Mouse (Mus musculus) olfactory bulb, adult 2 months (tissue): ENCODE measurements at regions not wholly inside any gene's neighbourhood (a gene's known extent, or its start where the extent isn't known, plus 50 kb on each side); places are given as distances from the start of the nearest gene placed in this dataset.

Source experiments
- H3K27ac ChIP-seq: fragments of 200-500 bp; 2 replicates; pipeline ENCODE4 v1.5.1; 2012; ENCODE audit warnings: low read depth, low read length; ENCODE audit not compliant: insufficient read depth
- H3K4me1 ChIP-seq: fragments of 200-500 bp; 2 replicates; pipeline ENCODE4 v1.6.1; 2012; ENCODE audit warnings: low read length; ENCODE audit not compliant: control insufficient read depth, insufficient read depth
- H3K4me3 ChIP-seq: fragments of 200-500 bp; 2 replicates; pipeline ENCODE4 v1.5.1; 2012; ENCODE audit warnings: mild to moderate bottlenecking, low read depth, low read length, moderate library complexity; ENCODE audit not compliant: insufficient read depth
- CTCF ChIP-seq: fragments of 200-500 bp; IDR thresholded peaks from 2 replicates; pipeline ENCODE4 v1.5.1; 2012; ENCODE audit warnings: low read depth, mild to moderate bottlenecking, low read length, moderate library complexity; ENCODE audit not compliant: insufficient read depth
- POLR2A ChIP-seq: fragments of 200-500 bp; IDR thresholded peaks from 2 replicates; pipeline ENCODE4 v1.6.1; 2012; ENCODE audit warnings: mild to moderate bottlenecking, low read depth, low read length, moderate library complexity; ENCODE audit not compliant: insufficient read depth
- WGBS: fragments of 180-500 bp; shearing (Covaris S2); methylation state at CpG from one replicate; pipeline ENCODE4 v1.1.7; 2018; 5-methylcytosine and 5-hydroxymethylcytosine counted together

DNA sequence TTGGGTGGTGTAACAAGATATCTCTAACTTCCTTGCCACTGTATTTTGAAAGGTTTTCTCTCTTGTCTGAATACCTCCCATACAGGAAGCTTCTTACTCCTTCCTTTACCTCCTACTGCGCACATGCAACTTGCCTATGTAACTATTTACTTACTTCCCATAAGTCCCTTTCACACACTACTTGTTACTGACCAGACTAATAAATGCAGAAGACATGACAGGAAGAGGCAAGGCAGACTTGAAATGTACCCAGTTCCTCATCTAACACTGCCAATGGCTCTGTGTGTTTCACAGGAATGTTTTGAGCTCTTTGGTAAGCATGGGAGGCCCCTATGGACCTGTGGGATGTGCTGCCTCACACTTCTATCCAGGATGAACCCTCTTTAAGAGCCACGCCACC, 207.1 kb upstream of the Hhip start:
- Histone ChIP-seq H3K4me3 (no peak overlapping the region), H3K27ac (no peak overlapping the region), H3K4me1 (no peaks in the 10 kb centered on the region)
- TF ChIP-seq POLR2A (no peak), CTCF (no peak)
- WGBS = 100% methylated on average over 2 of the region's 2 CpGs

DNA sequence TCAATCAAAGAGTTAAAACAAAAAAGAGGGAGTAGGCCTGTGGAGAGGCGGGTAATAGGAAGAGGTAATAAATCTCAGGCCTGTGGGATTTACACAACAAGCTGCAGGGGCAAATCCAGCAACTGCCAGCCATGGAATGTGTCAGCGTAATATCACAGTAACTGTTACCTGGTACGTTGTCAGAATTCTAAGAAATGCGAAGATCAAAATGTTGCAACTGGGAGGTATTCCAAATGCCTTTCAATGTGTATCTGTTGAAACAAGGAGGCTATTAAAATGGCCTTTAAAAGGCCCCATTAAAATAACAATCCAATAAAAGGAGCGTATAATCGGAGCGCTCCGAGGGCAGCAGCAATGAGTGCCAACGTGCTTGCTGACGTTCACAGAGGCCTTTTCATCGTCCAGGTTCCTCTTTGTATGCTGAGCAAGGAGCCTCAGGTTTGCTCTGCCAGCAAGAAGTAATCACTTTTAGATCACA, 205.7 kb upstream of the Hhip start:
- 44% methylated on average over 11 of the region's 11 CpGs for WGBS
- Histone ChIP-seq H3K4me1 (no peaks in the 10 kb centered on the region), H3K27ac (no peak overlapping the region), H3K4me3 (no peak overlapping the region)
- TF ChIP-seq CTCF (no peak), POLR2A (no peak)

GRCm38 (mm10) chr8:80262911-80263310, 205.1 kb upstream of the Hhip start:
- 80% methylated on average over 3 of the region's 3 CpGs for whole genome bisulfite sequencing
- no peak for TF ChIP-seq POLR2A
- TF ChIP-seq CTCF = no peak

GRCm38 (mm10) chr8:80253541-80253940, 195.7 kb upstream of the Hhip start:
- Histone ChIP-seq H3K27ac (no peak overlapping the region), H3K4me1 (no peaks in the 10 kb centered on the region), H3K4me3 (no peak overlapping the region)
- 72% methylated on average over 4 of the region's 4 CpGs for WGBS
- TF ChIP-seq POLR2A = no peak
- TF ChIP-seq CTCF = no peak

More at GRCm38 (mm10) chr8:80262911-80263310, 205.1 kb upstream of the Hhip start:
- Histone ChIP-seq H3K4me3 (no peak overlapping the region), H3K4me1 (no peaks in the 10 kb centered on the region), H3K27ac (no peak overlapping the region)

DNA sequence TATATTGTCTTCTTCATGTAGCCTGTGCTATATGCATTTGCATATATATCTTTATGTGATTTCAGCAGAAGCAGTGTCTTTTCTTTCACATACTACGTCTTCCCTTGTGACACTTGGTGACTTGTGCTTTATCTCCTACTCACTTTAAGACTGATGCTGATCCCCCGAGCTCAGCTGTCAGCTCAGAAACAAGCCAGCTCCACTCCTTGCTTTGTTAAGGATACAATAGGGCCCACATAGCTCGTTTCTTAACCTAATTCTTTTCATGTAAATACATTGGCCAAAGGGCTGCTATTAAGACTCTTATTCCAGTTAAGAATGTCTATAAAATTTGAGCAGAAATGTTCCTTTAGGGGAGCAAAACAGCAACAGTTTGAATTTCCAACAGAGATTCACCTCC, 193.8 kb upstream of the Hhip start:
- TF ChIP-seq CTCF = no peak
- no peak for TF ChIP-seq POLR2A
- Histone ChIP-seq H3K27ac (no peak overlapping the region), H3K4me1 (no peaks in the 10 kb centered on the region), H3K4me3 (no peak overlapping the region)
- 50% methylated on average over 3 of the region's 3 CpGs for WGBS

- WGBS = 71% methylated on average over 7 of the region's 7 CpGs
- TF ChIP-seq POLR2A (no peak), CTCF (no peak)
These were observed 192.7 kb upstream of the Hhip start for GRCm38 (mm10) chr8:80250305-80251161.

GRCm38 (mm10) chr8:80249762-80250161, 192.0 kb upstream of the Hhip start:
- WGBS = 62% methylated on average over 2 of the region's 2 CpGs
- H3K4me1 ChIP-seq = no peaks in the 10 kb centered on the region
- no peak overlapping the region for H3K4me3 ChIP-seq
- no peak overlapping the region for H3K27ac ChIP-seq
- TF ChIP-seq POLR2A = no peak
- TF ChIP-seq CTCF = no peak

More at GRCm38 (mm10) chr8:80250305-80251161, 192.7 kb upstream of the Hhip start:
- no peak overlapping the region for H3K4me3 ChIP-seq
- H3K27ac ChIP-seq = no peak overlapping the region
- H3K4me1 ChIP-seq = no peaks in the 10 kb centered on the region

DNA sequence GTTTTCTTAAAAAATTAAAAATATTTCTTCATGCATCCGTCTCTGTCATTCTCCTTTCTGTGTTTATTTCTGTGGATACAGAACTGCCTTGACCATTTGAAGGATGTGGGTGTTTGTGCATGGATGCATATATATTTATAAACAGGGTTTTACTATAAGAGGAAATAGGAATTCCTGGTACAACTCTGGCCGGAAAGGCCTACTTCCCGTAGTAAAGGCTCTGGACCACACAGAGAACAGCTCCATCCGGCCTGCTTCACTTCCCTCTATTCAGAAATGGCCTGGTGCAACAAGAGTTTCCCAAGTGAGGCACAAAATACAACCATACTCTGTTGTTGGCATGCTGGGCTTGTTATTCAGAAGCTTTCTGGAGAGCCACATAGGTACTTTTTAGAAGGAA, 182.1 kb upstream of the Hhip start:
- Histone ChIP-seq H3K27ac (no peak overlapping the region), H3K4me1 (no peaks in the 10 kb centered on the region), H3K4me3 (no peak overlapping the region)
- 93% methylated on average over 4 of the region's 4 CpGs for WGBS
- TF ChIP-seq POLR2A (no peak), CTCF (no peak)

DNA sequence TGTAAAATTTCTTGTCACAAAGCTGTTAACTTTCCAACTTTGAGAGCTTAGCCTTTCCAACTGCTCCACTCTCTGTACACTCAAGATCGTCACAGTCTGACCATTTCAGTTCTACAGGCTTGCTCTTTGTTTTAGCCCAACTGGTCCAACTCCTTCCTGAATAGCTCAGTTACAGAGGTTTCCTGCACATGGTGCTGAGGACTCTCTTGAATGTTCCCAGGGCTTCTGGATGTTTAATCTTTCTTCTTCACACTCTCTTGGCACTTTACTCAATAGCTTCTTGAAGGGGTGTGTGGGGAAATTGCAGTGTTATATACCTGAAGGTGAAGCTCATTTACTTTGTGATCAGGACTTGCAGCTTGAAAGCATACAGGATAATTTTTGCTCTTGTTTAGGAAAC, 152.6 kb upstream of the Hhip start:
- no peaks in the 10 kb centered on the region; the same call in 1 of the 2 replicates for H3K4me1 ChIP-seq
- WGBS = 64% methylated on average over 1 of the region's 1 CpGs
- no peak for TF ChIP-seq CTCF
- TF ChIP-seq POLR2A = no peak
- no peak overlapping the region for H3K4me3 ChIP-seq
- H3K27ac ChIP-seq = no peak overlapping the region
